ENCODE assay signal across 12 mouse cellular contexts in the genomic region with DNA sequence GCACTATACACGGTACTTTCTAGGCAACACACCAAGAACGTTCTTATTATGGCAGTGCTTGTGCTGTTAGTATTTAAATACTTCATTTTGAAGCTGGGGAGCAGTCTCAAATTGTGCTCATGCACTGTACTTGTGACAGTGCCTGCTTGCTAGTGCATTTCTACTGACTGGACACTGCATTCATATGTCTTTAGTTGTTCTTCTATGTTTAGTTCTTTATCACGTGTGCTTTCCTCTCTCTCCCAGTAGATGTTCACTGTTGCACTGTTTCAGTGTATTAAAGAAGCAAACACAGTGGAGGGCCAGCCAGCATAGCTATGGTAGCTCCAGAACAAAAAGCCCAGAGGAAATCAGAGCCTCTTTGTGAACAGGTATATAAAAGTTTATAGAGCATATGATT.
"Had no signal": no experiment of that assay in that cellular context is flagged by ENCODE, and none has a peak within 500 bp of the region (broad histone marks: within the 10 kb centered on the region; RNA-seq: fewer than 3 reads in every experiment).

No protein-coding gene starts in this region.

- H3K9me3 ChIP-seq: liver, embryonic 13.5 days had no signal

- H3K27me3 ChIP-seq: liver, embryonic 13.5 days had no signal

- DNase-seq: kidney, postnatal 10 days; kidney, postnatal 36 days; layer of hippocampus, postnatal 36 days; liver, embryonic 13.5 days; lung, adult 2 months; lung, postnatal 14 days; lung, postnatal 4 days; midbrain, embryonic 14.5 days; thymus, adult 18-20 months; thymus, postnatal 36 days had no signal

- H3K27ac ChIP-seq: left cerebral cortex, adult 2 months; liver, embryonic 13.5 days had no signal

- H3K4me1 ChIP-seq: liver, embryonic 13.5 days had no signal

- H3K4me3 ChIP-seq: left cerebral cortex, adult 2 months; liver, embryonic 13.5 days had no signal

- H3K9ac ChIP-seq: liver, embryonic 13.5 days had no signal

- H3K4me2 ChIP-seq: liver, embryonic 13.5 days; midbrain, embryonic 11.5 days had no signal
